Mouse (Mus musculus) lung, postnatal 4 days (tissue): ENCODE data around the gene Rad17.
A peak's percentile ranks its signal among the peaks of the same experiment; 100 is the strongest.

Source experiments
- DNase-seq, 2 experiments: peaks; one replicate each; pipeline ENCODE4 v3.0.0; 2021

The Rad17 gene

GRCm38 (mm10) chr13:100650550-100651438 lies at the start of gene Rad17, which contains the start of gene Ak6:
TSS of gene Rad17 (minus strand) at chr13:100651051.
TSS of gene Ak6 (plus strand) at chr13:100650979.
- peak; percentile 95 to 96 for DNase-seq

DNA sequence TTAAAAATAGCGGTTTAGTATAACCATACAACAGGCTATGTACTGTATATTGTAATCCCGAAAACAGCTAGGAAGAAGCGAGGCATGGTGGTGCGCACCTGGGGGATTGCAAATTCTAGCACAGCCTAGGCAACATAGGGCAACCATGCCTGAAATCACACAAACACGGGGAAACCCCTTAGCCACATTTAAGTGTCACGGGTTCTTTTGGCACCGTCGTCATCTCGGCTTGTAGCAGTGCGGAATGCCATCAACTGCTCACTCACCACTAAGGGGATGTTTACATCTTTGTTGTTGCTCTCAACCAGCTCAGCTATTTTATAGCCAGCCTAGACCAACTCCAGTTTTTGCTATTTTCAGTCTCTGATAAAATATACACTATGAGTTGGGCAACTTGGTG lies 48.0 kb upstream of the Rad17 start:
- DNase-seq, result no peak

DNA sequence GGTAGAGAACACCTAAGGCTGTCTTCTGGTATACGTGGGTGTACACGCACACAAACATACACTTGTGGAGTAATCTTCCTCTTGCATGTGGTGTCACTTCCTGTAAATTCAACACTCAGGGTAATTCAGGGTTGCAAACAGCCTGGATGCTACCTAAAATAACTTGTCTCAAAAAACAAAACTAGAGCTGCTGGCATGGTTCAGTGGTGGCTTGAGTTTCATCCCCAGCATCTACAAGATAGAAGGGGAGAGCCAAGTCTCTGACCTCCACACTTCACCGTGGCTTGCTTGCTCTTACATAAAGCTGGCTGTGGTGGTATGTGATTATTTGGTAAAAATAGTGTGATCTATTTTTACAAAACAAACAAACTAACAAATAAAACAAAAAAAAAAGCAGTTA lies 46.7 kb upstream of the Rad17 start:
- DNase-seq, result no peak

DNA sequence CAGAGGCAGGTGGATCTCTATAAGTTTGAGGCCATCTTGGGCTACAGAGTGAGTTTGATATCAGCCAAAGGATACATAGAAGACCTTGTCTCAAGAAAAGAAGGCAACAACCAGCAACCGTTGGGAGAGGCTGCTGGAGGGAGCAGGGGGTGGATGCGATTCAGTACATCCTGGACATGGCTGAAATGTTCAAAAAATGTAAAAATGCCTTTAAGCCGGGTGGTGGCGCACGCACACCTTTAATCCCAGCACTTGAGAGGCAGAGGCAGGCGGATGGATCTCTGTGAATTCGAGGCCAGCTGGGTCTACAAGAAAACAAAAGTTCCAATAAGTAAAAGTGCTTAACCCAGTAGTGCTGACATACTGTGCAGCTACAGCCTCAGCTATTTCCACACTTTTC lies 36.7 kb upstream of the Rad17 start:
- no peak for DNase-seq

DNA sequence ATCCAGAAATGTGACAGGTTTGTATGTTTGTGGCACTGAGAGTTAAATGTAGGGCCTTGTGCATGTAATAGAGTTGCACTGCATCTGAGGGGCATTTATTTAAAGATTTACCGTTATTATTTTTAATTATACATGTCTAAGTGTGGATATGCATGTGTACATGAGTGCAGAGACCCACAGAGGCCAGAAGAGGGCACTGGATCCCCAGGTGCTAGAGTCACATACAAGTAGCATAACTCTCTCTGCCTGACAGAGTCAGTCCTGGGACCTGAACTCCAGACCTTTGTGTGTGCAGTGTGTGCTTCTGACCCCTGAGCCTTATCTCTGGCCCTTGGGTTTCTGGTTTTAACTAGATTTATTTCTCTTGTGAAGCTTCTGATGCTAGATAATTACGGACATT lies 33.5 kb upstream of the Rad17 start:
- DNase-seq, result no peak

DNA sequence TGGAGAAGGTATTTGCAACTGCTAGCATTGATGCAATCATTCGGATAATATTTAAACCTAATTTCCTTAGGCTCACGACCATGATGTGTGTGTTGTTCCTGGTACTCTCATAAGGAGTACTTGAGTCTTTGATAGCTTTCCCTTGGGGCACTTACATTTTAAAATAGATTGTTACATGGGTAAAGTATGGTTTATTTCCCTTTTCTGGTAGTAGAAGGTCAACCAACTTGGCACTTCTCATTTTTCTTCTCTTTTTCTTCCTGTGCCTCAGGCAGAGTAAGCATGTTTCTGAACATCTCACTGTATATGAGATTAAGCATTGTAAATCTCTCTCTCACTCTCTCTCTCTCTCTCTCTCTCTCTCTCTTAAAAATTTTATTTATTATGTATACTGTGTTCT lies 32.0 kb upstream of the Rad17 start:
- no peak for DNase-seq

DNA sequence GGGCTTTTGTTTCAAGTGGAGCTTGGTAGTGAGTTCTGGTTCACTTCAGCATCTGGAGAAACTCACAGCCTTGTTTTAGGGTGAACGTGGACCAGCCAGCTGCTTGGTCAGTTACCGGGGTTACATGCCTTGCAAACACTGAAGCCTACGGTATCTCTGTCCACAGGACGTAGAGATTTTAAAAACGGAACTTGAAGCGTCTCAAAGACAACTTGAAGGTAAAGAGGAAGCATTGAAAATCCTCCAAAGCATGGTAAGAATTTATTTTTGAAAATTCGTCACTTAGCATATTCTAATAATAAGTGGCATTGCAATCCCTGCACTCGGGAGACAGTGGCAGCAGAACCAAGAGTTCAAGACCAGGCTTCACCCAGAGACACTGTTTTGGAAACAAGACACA lies 30.8 kb upstream of the Rad17 start:
- no peak for DNase-seq

DNA sequence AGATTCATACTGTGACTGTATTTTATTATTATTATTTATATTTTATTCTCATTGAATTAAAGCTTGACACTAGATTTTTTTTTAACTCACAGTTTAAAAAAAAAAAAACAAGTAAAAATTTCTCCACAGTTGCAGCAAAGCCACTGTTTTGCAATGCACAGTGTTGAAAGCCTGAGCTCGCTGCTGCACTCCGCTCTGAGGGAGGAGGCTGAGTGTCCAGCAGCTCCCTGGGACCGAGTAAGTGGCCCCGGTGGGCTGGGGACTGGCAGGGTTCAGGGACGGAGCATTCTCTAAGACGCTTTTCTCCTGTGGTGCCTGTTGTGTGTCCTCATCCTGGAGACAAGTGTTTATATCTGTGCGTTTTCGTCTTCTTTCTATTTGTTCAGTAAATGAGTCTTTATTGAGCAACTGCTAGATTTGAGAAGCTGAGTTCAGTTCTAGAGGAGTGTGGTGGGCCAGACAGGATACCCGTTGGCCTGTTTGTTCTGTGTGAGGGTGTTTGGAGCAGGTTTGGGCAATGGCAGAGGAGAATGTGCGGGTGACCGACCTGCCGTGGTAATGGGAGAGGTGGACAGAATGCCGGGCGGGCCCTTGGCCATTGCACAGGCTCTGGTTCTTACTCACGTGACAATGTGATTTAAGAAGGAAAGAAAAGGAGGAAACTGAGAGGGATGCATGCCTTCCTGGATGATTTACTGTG lies 25.2 kb upstream of the Rad17 start:
- peak; percentile 37 to 39 for DNase-seq

DNA sequence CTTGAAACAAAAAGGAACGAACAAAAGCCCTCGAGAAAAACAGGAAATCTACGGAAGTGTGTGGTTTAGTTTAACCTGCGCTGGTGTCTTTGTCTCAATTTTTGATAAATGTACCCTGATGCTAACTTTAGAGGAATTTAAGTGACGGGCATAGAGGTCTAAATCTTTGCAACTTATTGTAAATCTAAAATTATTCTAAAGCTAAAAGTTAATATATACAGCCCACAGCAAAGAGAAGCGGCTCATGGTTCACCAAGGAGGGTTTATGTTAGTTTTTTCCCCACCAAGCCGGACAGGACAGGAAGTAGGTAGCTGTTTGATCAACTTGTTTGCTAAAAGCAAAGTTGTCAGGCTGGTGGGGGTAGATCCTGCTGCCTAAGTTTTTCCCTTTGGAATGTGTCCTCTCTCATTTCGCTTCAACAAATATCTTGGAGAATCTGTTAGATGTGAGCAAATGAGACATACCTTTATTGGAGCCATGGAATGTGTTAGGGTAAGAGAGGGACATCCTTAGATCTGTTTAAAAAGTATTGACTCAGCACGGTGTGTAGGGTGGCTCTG lies 19.4 kb upstream of the Rad17 start:
- no peak for DNase-seq

- DNase-seq, result peak; percentile 48 to 55
Observed at GRCm38 (mm10) chr13:100669291-100670022, 18.6 kb upstream of the Rad17 start, which contains the start of gene Ccdc125. TSS of gene Ccdc125 (plus strand) at chr13:100669717.

GRCm38 (mm10) chr13:100659864-100660456 lies 9.1 kb upstream of the Rad17 start:
- DNase-seq, result peak; percentile 33 to 70

DNA sequence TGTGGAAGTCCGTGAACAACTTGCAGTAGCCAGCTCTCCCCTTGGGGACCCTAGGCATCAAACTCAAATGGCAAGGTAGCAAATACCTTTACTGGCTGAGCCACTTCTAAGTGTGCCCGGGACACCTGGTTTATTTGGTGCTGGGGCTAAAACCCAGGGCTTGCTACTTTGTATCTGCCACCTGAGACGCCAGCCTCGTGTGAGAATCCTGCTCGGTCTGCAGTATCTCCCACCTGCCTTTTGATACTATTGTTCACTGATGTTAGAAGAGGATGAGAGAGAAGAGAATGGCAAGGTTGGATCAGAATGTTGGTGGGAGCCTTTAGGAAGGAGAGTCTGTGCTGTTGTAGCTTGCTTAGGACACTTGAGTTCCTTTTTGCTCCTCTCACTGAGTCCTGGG lies 7.2 kb upstream of the Rad17 start:
- DNase-seq, result no peak

GRCm38 (mm10) chr13:100651439-100652186 lies 762 bp upstream of the Rad17 start, which contains the start of gene Taf9:
TSS of gene Taf9 (plus strand) at chr13:100651579.
- DNase-seq, result no peak

- no peak for DNase-seq
Observed at GRCm38 (mm10) chr13:100648223-100648622, 2.6 kb downstream of the Rad17 start.

DNA sequence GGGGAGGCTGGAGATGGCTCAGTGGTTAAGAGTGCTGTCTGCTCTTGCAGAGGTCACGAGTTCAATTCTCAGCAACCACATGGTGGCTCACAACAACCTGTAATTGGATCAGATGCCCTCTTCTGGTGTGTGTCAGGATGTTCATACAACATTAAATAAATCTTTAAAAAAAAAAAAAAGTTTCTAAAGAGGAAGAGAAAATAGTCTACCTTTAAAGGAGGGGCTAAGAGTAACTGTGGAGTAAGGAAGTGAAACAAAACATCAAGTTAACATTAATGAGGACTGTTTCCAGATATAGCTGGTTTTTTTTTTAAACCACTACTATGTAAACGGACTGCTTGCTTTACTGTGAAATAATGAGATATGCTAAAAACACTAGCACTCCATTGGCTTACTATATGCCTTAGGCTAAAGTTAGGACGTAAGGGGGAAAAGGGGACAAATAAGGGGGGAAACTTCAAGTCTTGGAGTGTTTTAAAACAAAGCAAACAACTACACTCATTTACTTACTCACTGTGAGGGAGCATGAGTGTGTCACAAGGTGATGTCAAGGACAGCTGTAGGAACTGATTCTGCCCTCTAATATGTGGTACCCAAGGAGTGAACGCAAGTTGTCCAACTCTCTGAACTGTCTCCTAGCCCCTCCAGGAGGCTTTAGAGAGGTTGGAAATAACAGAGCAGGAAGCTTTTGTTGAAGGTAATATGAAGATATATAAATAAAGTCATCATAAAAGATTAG lies 8.2 kb downstream of the Rad17 start:
- DNase-seq, result no peak

- DNase-seq, result no peak
Observed at GRCm38 (mm10) chr13:100634106-100634691, 16.7 kb downstream of the Rad17 start.

GRCm38 (mm10) chr13:100622241-100622640 lies 28.6 kb downstream of the Rad17 start:
- no peak for DNase-seq

- DNase-seq, result no peak
Observed at GRCm38 (mm10) chr13:100617583-100617982, 33.3 kb downstream of the Rad17 start.

DNA sequence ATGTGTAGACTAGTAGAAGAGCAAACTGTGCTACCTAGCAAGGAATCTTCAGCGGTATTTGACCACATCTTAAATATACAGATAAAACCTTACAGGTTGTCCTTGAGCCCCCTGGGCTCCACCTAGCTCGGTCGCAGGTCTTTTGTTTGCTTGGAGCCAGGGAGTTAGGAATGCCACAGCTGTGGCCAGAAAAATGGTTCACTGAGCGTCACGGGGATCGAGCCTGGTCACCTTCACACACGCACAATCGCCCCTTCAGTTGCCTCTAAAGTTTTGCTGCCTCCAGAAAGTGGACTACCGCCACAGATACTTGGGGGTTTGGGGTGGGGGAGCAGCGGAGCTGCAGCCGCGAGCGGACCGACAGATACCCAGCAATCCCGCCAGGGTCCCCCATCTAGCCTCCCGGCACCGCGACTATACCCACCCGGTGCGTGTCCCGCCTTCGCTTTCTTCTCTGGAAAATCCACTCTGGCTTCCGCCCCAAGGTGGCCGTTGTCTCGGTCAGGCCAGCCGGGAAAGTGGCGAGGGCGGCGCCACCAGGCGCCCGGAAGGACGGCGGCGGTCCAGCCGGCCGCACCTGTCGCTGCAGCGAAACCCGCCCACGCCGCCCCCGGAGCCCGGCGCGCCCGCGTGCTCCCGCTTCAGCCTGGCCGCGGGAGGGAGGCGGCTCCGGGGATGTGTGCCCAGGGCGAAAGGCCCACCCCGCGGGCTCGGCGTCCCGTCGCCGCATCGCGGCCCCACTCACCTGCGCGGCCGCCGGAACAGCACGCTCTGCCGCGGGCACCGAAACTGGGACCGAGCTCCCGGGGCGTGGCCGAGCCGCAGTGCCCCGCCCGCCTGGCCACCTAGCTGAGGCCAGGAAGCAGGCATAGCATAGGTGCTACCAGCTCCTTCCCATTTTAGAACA lies 34.4 kb downstream of the Rad17 start, which contains the start of gene Marveld2:
Gene Marveld2 (minus strand): TSS at position 791 of the 907 bp plus-strand sequence.
- peak; percentile 73 to 79 for DNase-seq
